Mouse (Mus musculus) cerebellum, adult 2 months (tissue): ENCODE measurements around the gene Irf2. TPM values are rescaled to one million over a fixed set of nuclear protein-coding genes. Genes with fewer than 3 reads are reported as not detected.

Experiments
- DNase-seq, 2 experiments: peaks; one replicate each; pipeline ENCODE4 v3.0.0; 2021
- H3K27ac ChIP-seq: fragments of 200-500 bp; 2 replicates; pipeline ENCODE4 v1.5.1; 2012; ENCODE audit warnings: low read length, control low read depth, inconsistent platforms; ENCODE audit not compliant: insufficient read depth
- H3K27me3 ChIP-seq: fragments of 200-500 bp; 2 replicates; pipeline ENCODE4 v1.6.1; 2012; ENCODE audit warnings: inconsistent platforms, mild to moderate bottlenecking, low read length, moderate library complexity; ENCODE audit not compliant: control insufficient read depth, insufficient read depth
- H3K4me1 ChIP-seq: fragments of 200-500 bp; 2 replicates; pipeline ENCODE4 v1.6.1; 2011; ENCODE audit warnings: low read length; ENCODE audit not compliant: control insufficient read depth, insufficient read depth
- H3K4me3 ChIP-seq: fragments of 200-500 bp; replicated peaks from 2 replicates; pipeline ENCODE3; 2011; ENCODE audit warnings: mild to moderate bottlenecking, low read depth, low read length, control low read depth; ENCODE audit not compliant: insufficient read depth
- CTCF ChIP-seq: fragments of 200-500 bp; IDR thresholded peaks from 2 replicates; pipeline ENCODE4 v1.5.1; 2011; ENCODE audit warnings: low read depth, mild to moderate bottlenecking, control low read depth, low read length, moderate library complexity, borderline replicate concordance; ENCODE audit not compliant: insufficient read depth
- POLR2A ChIP-seq: fragments of 200-500 bp; IDR thresholded peaks from 2 replicates; pipeline ENCODE4 v1.6.1; 2011; ENCODE audit warnings: low read length, control low read depth, borderline replicate concordance; ENCODE audit not compliant: insufficient read depth
- WGBS: fragments of 180-500 bp; shearing (Covaris S2); methylation state at CpG from one replicate; pipeline ENCODE4 v1.1.7; 2018; 5-methylcytosine and 5-hydroxymethylcytosine counted together
- polyA plus RNA-seq: library from polyadenylated mRNA; depleted of rRNA; stranded (reverse); fragments of >200 nt; gene quantifications from 2 replicates; pipeline ENCODE4 v1.2.3, GENCODE M21; 2012

Gene Irf2
- polyA plus RNA-seq, 1 experiment, result 19.0 TPM

DNA sequence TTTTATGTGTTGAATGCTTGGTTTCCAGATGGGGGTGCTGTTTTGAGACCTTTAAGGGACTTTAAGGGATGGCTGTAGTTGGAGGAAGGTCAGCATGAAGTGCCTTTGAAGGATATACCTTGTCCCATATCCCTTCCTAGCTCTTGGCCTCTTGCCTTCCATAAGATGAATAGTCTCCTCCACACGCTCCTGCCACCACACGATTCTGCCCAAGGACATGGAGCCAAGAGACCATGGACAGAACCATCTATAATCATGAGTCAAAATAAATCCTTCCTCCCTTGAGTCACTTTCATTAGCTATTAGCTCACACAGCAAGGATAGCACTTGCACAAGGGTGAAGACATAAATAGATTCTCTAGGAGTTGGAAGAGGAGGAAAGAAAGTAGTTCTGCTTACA is 146.3 kb downstream of the Irf2 start:
- no peaks in the 10 kb centered on the region; the same call in 1 of the 2 replicates for H3K27me3 ChIP-seq
- no peak overlapping the region for H3K4me3 ChIP-seq
- WGBS, result 96% methylated on average over 2 of the region's 2 CpGs
- H3K27ac ChIP-seq, result no peak overlapping the region
- TF ChIP-seq CTCF (no peak), POLR2A (no peak)
- no peaks in the 10 kb centered on the region for H3K4me1 ChIP-seq
- DNase-seq, result no peak

DNA sequence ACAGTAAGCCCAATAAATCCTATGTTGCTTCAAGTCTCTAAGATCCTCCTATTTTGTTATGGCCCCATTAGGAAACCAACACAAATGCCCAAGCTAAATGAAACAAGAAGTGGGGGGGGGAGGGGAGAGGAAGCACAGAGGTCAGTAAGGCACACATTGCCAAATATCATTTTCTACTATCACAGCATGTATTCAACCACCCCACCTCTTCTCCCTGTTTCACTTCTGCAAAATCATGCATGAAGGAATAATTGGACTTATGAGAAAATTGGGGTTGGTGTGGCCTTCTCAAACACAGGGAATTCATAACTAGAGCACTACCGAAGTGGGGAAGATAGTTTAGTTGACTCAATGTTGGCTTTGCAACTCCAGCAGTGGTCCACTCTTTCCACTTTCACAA is 146.7 kb downstream of the Irf2 start:
- H3K27ac ChIP-seq, result no peak overlapping the region
- H3K4me3 ChIP-seq, result no peak overlapping the region
- DNase-seq, result no peak
- WGBS, result 96% methylated on average over 1 of the region's 1 CpGs
- H3K4me1 ChIP-seq, result no peaks in the 10 kb centered on the region
- TF ChIP-seq CTCF (no peak), POLR2A (no peak)
- H3K27me3 ChIP-seq, result no peaks in the 10 kb centered on the region; the same call in 1 of the 2 replicates

DNA sequence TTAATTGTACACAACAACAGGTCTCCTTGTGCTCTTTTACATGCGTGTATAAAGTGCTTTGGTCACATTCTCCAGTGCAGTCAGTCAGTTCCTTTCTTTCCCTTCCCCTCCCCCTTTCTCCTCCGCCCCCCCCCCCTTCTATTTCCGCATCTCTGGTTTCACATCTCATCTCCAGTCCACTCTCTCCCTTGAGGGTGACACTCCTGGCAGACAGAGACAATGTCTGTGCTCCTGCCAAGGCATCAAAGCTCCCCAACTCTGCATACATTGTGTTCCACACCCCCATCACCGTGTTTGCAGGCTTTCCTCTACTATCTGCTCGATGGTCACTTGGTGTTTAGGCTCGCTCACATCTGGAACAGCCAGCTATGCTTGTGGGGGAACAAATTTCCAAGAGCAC is 147.9 kb downstream of the Irf2 start:
- TF ChIP-seq CTCF, result no peak
- TF ChIP-seq POLR2A, result no peak
- no peak overlapping the region for H3K4me3 ChIP-seq
- no peaks in the 10 kb centered on the region for H3K4me1 ChIP-seq
- no peaks in the 10 kb centered on the region; the same call in 1 of the 2 replicates for H3K27me3 ChIP-seq
- 52% methylated on average over 5 of the region's 6 CpGs for WGBS
- H3K27ac ChIP-seq, result no peak overlapping the region
- DNase-seq, result no peak

DNA sequence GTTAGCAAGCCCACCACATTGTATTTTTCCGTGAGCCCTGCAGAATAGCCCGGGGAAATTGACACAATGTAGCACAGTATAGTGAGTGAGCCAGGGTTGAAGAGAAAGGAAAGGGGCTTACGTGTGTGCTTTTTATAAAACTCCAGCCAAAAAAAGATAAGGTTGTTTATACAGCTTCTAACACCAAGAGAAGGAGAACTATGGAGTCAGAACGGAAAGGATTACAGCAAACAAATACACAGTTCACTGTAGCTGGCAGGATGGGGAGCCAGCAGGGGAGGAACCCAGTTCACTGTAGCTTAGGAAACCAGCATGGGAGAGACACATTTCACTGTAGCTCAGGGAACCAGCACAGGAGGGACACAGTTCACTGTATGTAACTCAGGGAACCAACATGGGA is 149.0 kb downstream of the Irf2 start:
- DNase-seq, result no peak
- Histone ChIP-seq H3K27me3 (no peaks in the 10 kb centered on the region; the same call in 1 of the 2 replicates), H3K4me3 (no peak overlapping the region), H3K4me1 (no peaks in the 10 kb centered on the region), H3K27ac (no peak overlapping the region)
- TF ChIP-seq CTCF (no peak), POLR2A (no peak)
- 67% methylated on average over 4 of the region's 4 CpGs for WGBS

DNA sequence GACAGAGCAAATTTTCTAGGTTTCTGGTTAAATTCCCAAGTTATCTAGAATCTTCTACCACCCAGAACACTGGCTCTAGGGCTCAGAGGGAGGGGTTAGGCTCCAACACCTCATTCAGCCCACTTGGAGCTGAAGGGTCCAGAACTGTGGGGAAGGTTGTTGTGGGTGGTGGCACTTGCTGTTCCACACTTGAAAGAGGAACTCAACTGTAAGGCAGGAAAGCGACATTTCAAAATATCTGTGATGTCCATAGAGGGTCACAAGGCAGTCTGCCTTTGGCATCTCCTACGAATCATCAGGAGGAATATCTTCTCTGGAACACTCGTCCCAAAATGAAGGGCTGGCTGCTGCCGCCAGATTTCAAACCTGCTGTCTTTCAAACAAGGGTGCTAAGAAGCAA is 150.7 kb downstream of the Irf2 start:
- no peaks in the 10 kb centered on the region; the same call in 1 of the 2 replicates for H3K27me3 ChIP-seq
- no peaks in the 10 kb centered on the region for H3K4me1 ChIP-seq
- TF ChIP-seq POLR2A (no peak), CTCF (no peak)
- WGBS, result 75% methylated on average over 4 of the region's 4 CpGs
- H3K4me3 ChIP-seq, result no peak overlapping the region
- no peak for DNase-seq
- no peak overlapping the region for H3K27ac ChIP-seq

DNA sequence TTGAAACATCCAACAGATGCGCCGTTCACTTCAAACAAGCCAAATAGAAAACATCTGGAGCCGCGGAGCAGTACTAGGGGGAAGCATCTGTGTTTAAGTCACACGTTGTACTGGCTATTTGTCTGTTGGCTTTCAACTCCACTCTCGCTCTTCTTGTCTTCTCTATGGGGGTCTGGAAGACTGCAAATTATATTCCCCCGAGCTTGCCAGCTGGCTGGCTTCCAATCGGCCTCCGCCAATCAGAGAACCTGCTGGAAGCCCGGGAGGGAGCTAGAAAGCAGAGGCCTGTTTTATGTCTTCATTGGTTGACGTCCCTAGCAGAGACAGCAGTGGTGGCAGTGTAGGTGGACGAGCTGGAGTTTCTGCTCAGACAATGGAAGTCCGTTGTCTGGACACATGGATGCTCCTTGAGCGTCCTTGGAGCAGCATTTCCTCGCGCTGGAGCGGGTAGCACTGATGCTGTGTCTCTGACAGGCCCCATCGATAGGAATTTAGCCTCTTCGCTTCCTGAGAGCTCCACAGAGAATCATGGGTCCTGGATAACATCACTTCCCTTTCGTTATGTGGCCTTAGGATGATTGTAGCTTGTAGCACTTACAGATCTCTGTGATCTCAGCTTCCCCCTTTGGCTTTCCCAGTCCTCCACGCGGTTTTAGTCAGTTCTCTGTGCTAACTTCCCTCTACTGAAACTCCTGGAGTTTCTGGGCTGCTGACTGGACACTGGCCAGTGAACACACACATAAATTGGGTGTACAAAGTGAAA is 153.2 kb downstream of the Irf2 start:
- no peak overlapping the region for H3K27ac ChIP-seq
- WGBS, result 8% methylated on average over 22 of the region's 22 CpGs
- no peaks in the 10 kb centered on the region; the same call in 1 of the 2 replicates for H3K27me3 ChIP-seq
- H3K4me3 ChIP-seq, result no peak overlapping the region
- peak; percentile 14 to 18 for DNase-seq
- TF ChIP-seq CTCF (no peak), POLR2A (no peak)
- no peaks in the 10 kb centered on the region for H3K4me1 ChIP-seq

DNA sequence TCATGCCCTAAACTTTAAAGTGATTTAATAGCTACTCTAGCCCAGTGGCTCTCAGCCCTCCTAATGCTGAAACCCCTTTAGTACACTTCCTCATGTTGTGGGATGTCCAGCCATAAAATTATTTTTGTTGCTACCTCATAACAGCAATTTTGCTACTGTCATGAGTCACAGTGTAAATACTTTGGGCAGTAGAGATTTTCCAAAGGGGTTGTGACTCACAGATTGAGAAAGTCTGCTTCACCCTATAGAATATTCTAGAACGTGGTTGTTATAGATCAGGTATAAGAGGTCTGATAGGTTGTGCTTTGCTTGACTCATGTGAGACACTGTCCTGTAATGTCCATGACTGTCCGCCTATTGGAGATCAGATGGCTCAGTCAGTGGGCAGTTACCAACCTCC is 154.9 kb downstream of the Irf2 start:
- H3K27ac ChIP-seq, result no peak overlapping the region
- no peaks in the 10 kb centered on the region for H3K4me1 ChIP-seq
- no peaks in the 10 kb centered on the region; the same call in 1 of the 2 replicates for H3K27me3 ChIP-seq
- 96% methylated on average over 2 of the region's 2 CpGs for WGBS
- H3K4me3 ChIP-seq, result no peak overlapping the region
- DNase-seq, result no peak
- TF ChIP-seq CTCF, result no peak
- no peak for TF ChIP-seq POLR2A

DNA sequence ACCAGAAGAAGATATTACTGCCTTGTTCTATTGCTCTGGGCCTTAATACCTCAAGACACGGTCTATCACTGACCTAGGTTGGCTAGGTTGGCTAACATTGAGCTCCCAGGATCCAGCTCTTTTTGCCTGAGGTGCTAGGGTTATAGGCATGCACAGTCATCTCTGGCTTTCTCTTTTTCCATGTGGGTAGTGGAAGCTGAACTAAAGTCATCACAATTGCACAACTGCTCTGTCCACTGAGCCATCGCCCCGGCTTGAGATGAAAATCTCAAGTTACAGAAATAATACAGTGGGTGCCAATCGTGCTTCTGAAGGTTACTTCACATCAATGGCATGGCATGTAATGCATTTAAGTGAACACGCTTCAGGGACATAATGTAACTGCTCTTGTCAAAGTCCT is 156.5 kb downstream of the Irf2 start:
- no peaks in the 10 kb centered on the region for H3K27me3 ChIP-seq
- 92% methylated on average over 5 of the region's 5 CpGs for WGBS
- H3K4me1 ChIP-seq, result no peaks in the 10 kb centered on the region
- no peak for TF ChIP-seq CTCF
- no peak for DNase-seq
- no peak overlapping the region for H3K27ac ChIP-seq
- no peak overlapping the region for H3K4me3 ChIP-seq
